Mouse (Mus musculus) kidney, adult 8-10 months (tissue): ENCODE results near the gene Slc35a2.
A peak's percentile ranks its signal among the peaks of the same experiment; 100 is the strongest.
"Not testable (repeated sequence)": the region's sequence is repeated elsewhere in the genome, so short reads cannot be mapped to it uniquely, and the experiment has no call there.

ENCODE experiments used
- DNase-seq, 2 experiments: peaks; one replicate each; pipeline ENCODE4 v3.0.0; 2022

Slc35a2 gene

GRCm38 (mm10) chrX:7909242-7909641 lies 25.4 kb downstream of the Slc35a2 start, which contains the start of gene Gm10490:
Gene Gm10490, plus strand, starts transcription at chrX:7909542.
- DNase-seq, result not testable (repeated sequence)

GRCm38 (mm10) chrX:7910473-7910872 lies 26.6 kb downstream of the Slc35a2 start:
- no peak for DNase-seq

- DNase-seq, result peak; percentile 32 to 40
Observed at GRCm38 (mm10) chrX:7915669-7916068, 31.8 kb downstream of the Slc35a2 start.

DNA sequence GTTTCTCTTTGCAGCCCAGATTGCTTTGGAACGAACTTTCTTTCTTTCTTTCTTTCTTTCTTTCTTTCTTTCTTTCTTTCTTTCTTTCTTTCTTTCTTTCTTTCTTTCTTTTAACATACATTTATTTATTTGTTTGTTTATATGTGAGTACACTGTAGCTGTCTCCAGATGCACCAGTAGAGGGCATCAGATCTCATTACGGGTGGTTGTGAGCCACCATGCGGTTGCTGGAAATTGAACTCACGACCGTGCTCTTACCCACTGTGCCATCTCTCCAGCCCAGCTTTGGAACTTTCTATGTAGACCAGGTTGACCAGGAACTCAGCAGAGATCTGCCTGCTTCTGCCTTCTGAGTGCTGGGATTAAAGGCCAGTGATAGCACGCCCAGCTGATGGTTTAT lies 34.1 kb downstream of the Slc35a2 start:
- not testable (repeated sequence) for DNase-seq

DNA sequence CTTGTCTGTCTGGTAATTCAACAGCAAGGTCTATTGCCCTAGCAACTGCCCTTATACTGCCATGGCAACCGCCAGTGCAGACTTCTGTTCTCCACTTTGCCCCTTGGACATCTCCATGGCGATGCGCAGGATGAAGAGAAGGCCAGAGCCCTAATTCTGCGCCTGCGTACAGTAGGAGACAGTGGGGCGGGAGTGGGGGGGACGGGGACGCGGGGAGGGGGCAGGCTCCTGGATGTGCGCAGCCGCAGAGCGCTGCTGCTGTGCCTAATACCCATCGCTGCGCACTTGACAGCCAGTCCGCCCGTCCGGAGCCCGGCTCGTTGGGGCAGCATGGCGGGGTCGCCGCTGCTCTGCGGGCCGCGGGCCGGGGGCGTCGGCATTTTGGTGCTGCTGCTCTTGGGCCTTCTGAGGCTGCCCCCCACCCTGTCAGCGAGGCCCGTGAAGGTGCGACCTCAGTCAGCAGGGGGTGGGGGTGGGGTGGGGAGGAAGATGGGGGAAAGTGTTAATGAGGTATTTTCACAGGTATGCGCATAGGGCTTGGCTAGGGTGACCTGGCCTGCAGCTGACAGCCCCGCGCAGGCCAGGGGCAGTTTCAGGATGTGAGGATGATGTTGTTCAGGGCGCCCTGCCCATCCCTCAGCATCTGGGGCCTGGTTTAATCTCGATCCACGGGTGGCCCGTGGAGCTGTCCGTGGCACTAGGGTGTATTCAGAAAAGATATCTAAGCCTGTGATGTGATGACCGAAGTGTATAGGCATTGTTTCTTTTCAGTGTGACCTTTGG lies 36.0 kb downstream of the Slc35a2 start, which contains the start of gene Pcsk1n:
Gene Pcsk1n (plus strand): TSS at position 222 of the 783 bp plus-strand sequence.
- no peak for DNase-seq

- no peak for DNase-seq
Observed at GRCm38 (mm10) chrX:7922032-7922431, 38.2 kb downstream of the Slc35a2 start.

DNA sequence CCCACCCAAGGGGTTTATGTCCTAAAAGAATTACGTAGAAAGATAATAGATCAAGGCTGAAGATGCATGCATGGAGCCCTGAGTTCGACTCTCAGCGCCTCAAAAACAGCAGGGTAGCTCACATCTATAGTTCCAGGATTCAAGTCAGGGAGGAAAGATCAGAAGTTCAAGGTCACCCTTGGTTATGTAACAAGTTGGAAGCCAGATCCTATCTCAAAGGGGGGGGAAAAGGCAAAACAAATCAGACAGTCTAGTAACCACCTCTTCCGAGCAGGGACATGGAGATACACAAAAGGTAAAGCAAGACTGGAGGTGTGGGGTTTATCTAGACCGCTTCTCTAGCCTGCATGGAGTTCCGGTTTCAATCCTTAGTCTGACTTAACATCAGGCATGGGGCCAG lies 42.4 kb downstream of the Slc35a2 start:
- no peak for DNase-seq

DNA sequence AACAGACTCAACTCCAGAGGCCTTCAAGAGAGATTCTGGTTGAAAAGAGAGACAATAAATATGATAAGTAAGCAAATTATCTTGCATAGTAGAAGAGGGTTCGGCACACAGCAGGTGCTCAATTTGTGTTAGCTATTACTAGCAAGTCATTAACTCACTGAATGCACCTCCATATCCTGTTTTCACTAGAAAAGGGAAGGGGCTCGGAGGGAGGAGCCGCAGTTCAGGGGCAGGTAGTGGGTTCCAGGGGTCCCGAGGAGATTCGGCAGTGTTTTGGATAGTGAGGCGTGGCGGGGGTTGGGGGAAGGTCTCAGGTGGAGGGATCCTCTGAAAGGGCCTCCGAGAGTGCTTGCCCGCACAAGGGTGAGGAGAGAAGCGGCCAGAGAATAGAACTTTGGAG lies 43.3 kb downstream of the Slc35a2 start:
- no peak for DNase-seq

DNA sequence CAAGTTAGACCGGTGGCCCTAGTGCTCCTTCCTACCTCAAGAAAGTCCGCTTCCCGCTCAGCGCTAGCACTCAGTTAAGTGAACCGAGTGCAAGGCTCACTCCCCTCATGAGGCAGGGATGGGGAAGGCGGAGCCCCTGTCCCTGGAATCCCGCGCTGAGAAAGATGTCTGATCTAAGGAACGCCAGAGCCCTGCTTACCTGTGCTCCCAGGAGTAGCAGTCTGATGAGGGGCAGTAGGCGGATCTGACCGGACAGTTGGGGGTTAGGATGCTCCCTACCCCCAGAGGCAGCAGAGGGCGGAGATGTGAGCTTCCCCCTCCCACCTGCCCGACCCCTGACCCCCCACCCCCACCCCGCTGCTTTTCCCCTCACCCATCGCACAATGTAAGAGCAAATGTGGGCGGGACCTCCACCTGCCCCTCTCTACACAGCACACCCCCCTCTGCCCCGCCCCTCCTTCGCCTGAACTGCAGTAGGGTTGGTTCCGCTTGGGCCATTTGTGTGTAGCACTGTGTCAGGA lies 44.5 kb downstream of the Slc35a2 start, which contains the start of gene Eras:
Gene Eras (minus strand): TSS at position 338 of the 521 bp plus-strand sequence.
- no peak for DNase-seq

DNA sequence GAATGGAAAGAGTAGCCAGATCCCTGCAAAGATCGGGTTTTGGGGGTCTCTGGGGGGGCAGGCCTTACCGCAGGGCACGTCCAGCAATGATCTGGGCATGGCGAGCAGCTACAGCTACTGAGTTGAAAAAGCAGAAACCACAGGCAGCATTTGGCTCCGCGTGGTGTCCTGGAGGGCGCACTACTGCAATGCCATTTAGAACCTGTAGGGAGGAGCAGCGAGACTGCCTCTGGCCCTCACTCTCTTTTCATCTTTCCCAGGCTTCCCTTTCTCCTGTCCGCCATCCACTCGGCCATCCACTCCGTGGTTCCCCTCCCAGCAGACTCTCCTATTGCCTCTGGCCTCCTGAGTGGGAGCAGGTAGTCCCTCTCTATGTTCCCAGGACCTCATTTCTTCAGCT lies 53.0 kb downstream of the Slc35a2 start:
- no peak for DNase-seq

- DNase-seq, result no peak
Observed at GRCm38 (mm10) chrX:7937667-7938066, 53.8 kb downstream of the Slc35a2 start.
